Mouse (Mus musculus) bone marrow macrophage, adult 2 months (primary cell): ENCODE data around the gene Togaram1. TPM values are rescaled to one million over a fixed set of nuclear protein-coding genes. Genes with fewer than 3 reads are reported as not detected.

Source experiments
- H3K27ac ChIP-seq: 2 replicates; pipeline ENCODE4 v1.5.1; 2012; ENCODE audit warnings: low read depth, low read length; ENCODE audit not compliant: insufficient read depth
- H3K4me1 ChIP-seq: 2 replicates; pipeline ENCODE4 v1.6.1; 2012; ENCODE audit warnings: low read length; ENCODE audit not compliant: control insufficient read depth, insufficient read depth
- H3K4me3 ChIP-seq: 2 replicates; pipeline ENCODE4 v1.5.1; 2012; ENCODE audit warnings: mild to moderate bottlenecking, low read length, moderate library complexity; ENCODE audit not compliant: insufficient read depth
- CTCF ChIP-seq: IDR thresholded peaks from 2 replicates; pipeline ENCODE4 v1.5.1; 2012; ENCODE audit warnings: low read depth, mild to moderate bottlenecking, low read length, moderate library complexity
- POLR2A ChIP-seq: IDR thresholded peaks from 2 replicates; pipeline ENCODE4 v1.6.1; 2012; ENCODE audit warnings: mild to moderate bottlenecking, low read depth, low read length, borderline replicate concordance
- polyA plus RNA-seq: library from polyadenylated mRNA; stranded (reverse); fragments of >200 nt; gene quantifications from 2 replicates; pipeline ENCODE4 v1.2.4, GENCODE M21; 2012; ENCODE audit not compliant: missing spikeins, insufficient read depth, insufficient read length

Gene Togaram1
- polyA plus RNA-seq, 1 experiment: 20.5 TPM

DNA sequence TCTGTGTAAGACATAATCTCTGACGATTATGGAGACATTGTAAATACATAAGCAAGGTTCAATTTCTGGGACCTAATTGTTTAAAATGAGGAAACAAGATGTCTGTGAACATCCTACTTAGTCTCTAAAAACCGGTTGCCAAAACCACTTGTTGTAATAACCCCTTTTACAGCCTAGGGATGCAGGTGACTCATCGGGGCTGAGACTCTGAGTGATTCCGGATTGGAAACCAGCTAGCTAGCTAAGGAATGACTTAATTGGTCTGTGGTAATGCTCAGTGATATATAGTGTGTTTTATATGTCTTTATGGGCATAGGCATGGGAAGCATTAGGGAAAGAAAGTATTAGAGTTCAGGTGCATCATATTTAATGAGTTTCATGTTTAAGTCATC, 71.9 kb downstream of the Togaram1 start:
- peak overlapping the region; percentile 67 for H3K4me3 ChIP-seq
- H3K27ac ChIP-seq: no peak overlapping the region
- no peak for TF ChIP-seq CTCF
- no peak for TF ChIP-seq POLR2A
- peaks cover 11% of the 10 kb centered on the region for H3K4me1 ChIP-seq

DNA sequence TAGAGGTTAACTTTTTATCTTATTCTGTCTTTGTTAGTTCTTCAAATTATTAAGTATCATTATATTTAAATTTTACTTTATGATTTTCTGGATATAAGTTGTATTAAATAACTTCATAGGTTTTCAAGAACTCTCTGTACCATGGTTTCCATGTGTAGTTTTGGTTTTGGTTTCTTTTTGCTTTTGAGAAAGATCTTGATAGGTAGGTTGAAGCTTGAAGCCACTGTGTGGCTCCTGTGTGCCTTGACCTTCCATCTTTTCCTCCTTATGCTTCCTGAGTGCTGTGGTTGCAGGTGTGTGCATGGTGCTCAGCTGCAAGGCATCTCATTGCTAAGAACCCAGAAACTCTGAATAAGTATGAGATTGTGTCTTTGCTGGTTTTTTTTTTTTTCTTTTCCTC, 83.2 kb downstream of the Togaram1 start:
- no peak overlapping the region for H3K4me3 ChIP-seq
- TF ChIP-seq CTCF: no peak
- no peak for TF ChIP-seq POLR2A

DNA sequence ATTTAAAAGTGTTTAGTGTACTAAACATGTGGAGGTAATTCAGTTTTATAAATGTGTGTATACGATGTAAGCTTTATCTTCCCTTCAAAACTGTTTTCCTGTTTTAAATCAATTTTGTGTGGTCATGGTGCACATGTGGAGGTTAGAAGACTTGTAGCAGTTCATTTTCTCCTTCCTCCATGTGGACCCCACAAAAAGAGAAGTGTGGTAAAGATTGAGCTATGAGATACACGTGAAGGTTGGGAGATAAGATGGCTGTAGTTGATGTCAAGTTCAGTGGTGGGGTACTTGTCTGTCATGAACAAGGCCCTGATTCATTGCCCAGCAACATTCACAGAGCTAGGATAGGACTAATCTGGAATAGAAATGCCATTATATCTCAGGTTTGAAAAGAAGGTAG, 92.6 kb downstream of the Togaram1 start:
- H3K27ac ChIP-seq: no peak overlapping the region
- no peaks in the 10 kb centered on the region for H3K4me1 ChIP-seq
- H3K4me3 ChIP-seq: no peak overlapping the region
- TF ChIP-seq POLR2A (no peak), CTCF (no peak)

More for the DNA sequence above, 83.2 kb downstream of the Togaram1 start:
- Histone ChIP-seq H3K4me1 (peaks cover 4% of the 10 kb centered on the region; the same call in 1 of the 2 replicates), H3K27ac (no peak overlapping the region)

DNA sequence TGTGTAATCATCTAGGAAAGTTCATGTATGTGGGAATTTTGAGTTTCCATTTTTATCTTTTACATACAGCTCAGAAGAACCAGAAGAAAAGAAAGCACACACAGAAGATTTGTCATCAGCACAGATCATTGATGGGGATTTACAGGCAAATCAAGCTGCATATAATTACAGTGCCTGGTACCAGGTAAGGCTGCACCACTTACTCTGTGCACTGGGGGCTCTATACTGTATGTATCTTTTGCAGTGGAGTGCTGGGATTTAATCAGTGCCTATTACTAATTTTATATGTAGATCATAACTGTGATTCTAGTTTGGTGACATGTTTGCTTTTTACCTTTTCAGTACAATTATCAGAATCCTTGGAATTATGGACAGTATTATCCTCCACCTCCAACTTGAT, 95.5 kb downstream of the Togaram1 start:
- H3K4me3 ChIP-seq: no peak overlapping the region
- no peak overlapping the region for H3K27ac ChIP-seq
- TF ChIP-seq POLR2A (no peak), CTCF (no peak)
- peaks cover 9% of the 10 kb centered on the region for H3K4me1 ChIP-seq

DNA sequence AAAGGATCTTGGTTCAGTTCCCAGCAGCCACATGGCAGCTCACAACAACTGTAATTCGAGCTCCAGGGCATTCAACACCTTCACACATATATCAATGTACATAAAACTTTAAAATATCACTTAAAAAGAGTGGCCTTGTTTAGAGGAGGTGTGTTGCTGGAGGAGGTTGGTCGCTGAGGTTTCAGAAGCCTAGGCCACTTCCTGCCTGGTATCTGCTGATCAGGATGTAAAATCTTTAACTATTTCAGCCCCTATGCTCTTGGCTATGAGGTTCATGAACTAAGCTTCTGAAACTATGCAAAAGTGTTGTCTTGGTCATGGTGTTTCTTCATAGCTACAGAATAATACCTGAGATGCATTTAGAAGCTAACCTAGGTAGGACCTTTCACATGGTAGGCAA, 99.6 kb downstream of the Togaram1 start:
- TF ChIP-seq POLR2A: no peak
- no peak for TF ChIP-seq CTCF
- Histone ChIP-seq H3K4me1 (peaks cover 21% of the 10 kb centered on the region), H3K27ac (no peak overlapping the region), H3K4me3 (no peak overlapping the region)

DNA sequence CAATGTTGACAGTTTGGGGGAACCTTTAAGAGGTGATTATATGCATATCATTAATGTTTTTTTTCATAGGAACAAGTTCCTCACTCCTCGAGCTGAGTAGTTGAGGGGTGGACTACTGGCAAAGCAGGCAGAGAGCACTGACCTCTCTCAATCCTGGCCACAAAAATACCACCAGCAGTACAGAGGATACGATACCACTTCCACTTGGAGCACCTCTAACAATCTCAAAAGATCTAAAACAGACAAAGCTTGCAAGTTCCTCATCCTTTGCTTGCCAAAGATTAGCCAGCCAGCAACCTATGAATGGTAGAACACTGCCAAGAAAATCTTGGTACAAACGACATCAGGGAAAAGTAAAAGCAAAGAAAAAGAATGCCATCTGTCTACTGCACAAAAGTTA, 100.6 kb downstream of the Togaram1 start:
- TF ChIP-seq CTCF: no peak
- no peak for TF ChIP-seq POLR2A
- no peak overlapping the region for H3K4me3 ChIP-seq
- H3K4me1 ChIP-seq: peaks cover 21% of the 10 kb centered on the region
- 0 out of 2 replicates have a peak overlapping the region, but pooled peaks have one; percentile 3 for H3K27ac ChIP-seq

DNA sequence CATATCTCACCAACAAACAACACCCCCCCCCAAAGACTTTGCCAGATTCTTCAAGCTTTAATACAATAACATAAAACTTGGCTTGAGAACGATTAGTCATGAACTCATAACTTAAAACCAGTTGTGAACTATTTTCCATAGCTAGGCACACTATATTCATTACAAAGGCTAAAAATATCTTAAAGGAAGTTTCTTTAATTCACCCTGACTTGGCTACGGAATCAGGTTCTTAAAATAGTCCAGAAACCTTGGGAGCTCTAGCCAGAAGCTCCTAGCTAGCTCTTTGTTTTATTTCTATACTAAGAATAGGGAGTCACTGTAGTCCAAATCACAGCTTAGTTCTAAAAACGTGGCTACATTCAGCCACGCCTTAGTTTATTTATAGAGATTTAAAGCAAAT, 102.8 kb downstream of the Togaram1 start:
- no peak for TF ChIP-seq POLR2A
- no peak for TF ChIP-seq CTCF
- H3K27ac ChIP-seq: peak overlapping the region; percentile 48; the same call in 1 of the 2 replicates

More for the DNA sequence above, 102.8 kb downstream of the Togaram1 start:
- H3K4me1 ChIP-seq: peaks cover 23% of the 10 kb centered on the region
- H3K4me3 ChIP-seq: no peak overlapping the region

Other genes starting within 250 kb of the Togaram1 start
- 1.4 and 1.6 TPM in 2 replicates for gene Gm527, start 47.9 kb upstream of the Togaram1 start, polyA plus RNA-seq
- 15.8 and 17.3 TPM in 2 replicates for gene Klhl28, start 270 bp upstream of the Togaram1 start, polyA plus RNA-seq
- 59.0 and 70.6 TPM in 2 replicates for gene Prpf39, start 70.5 kb downstream of the Togaram1 start, polyA plus RNA-seq
- 62.2 and 74.3 TPM in 2 replicates for gene Fkbp3, start 108.2 kb downstream of the Togaram1 start, polyA plus RNA-seq
- gene Fancm, start 109.8 kb downstream of the Togaram1 start, polyA plus RNA-seq: 7.0 and 7.6 TPM in 2 replicates
- gene Mis18bp1, start 206.8 kb downstream of the Togaram1 start, polyA plus RNA-seq: 23.8 and 24.1 TPM in 2 replicates